Mouse (Mus musculus): ENCODE measurements around the gene Plekhs1.
"Not testable (repeated sequence)": the region's sequence is repeated elsewhere in the genome, so short reads cannot be mapped to it uniquely, and the experiment has no call there.

Plekhs1 gene

GRCm38 (mm10) chr19:56457569-56457968, 3.9 kb upstream of the Plekhs1 start:
- DNase-seq (ENCODE audit: low read depth), result peak; percentile 14

GRCm38 (mm10) chr19:56459154-56460050, 2.0 kb upstream of the Plekhs1 start:
- no peak for DNase-seq (ENCODE audit: low read depth)

- DNase-seq (ENCODE audit: low read depth), result peak; percentile 12
Observed at GRCm38 (mm10) chr19:56460241-56460640, 1.2 kb upstream of the Plekhs1 start.

DNA sequence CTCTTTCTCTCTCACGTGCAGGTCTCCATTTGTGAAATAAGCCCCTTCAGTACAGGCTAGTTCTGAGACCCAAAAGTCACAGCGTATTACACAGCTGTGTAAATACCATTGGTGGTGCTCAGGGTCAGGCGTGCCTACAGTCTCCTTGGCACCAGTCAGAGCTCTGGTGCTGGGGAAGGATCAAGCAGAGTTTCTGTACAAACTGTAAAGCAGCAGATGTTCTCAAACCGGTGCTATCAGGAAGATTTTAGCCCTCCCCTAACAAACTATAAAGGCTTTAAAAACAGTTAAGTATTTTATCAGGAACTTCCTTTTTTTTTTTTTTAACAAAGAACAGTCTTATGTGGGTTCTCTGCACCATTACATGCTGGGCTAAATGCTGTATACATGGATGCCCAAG, 1.3 kb downstream of the Plekhs1 start:
- no peak for DNase-seq (ENCODE audit: low read depth)

GRCm38 (mm10) chr19:56466486-56466885, 5.0 kb downstream of the Plekhs1 start:
- no peak for DNase-seq (ENCODE audit: low read depth)

DNA sequence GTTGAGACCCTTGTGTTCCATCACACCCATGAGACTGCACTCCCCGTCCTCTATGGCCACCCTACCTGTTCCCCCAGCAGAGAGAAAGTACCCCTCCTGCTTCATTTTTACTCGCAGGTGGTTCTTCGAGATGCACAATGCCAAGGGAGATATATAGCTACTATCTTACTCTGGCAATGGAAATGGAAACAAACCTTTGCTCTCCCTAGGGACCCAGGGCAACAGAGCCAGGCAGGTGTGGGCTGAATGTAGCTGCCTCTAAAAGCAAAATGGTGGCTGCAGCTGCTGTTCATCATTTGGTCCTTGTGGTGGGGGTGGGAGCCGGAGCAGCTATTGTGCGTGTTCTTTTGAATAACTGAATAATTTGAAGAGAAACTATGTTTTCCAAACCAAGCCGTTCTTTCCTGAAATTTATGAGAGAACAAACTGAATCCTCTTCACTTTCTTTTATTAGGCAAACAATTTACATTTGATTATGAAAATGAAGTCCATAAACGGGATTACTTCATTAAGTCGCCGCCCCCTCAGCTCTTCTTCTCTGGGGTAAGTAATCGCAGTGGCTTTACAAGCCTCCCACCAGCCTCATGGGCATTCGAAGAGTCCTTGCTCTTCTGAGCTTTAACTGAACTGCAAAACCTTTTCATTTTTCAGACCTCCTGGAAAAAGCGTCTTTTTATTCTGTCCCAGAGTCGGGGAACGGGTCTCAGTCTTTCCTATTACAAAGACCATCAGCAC, 9.0 kb downstream of the Plekhs1 start:
- DNase-seq (ENCODE audit: low read depth), result no peak

DNA sequence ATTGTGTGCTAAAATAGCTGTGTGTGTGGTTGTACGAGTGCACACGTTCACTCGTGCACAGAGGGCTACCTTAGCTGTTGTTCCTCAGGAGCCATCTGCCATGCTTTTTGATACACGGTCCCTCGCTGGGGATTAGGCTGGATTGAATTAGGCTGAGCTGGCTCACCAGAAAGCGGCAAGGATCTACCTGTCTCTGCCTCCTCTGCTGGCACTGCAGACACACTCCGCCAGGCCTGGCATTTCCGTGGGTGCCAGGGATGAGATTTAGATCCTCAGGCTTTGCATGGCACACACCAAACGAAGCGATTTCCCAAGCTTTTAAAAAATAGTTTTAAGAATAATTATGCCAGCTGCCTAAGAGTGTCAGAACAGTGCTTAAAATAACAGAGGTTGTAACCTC, 10.5 kb downstream of the Plekhs1 start:
- no peak for DNase-seq (ENCODE audit: low read depth)

DNA sequence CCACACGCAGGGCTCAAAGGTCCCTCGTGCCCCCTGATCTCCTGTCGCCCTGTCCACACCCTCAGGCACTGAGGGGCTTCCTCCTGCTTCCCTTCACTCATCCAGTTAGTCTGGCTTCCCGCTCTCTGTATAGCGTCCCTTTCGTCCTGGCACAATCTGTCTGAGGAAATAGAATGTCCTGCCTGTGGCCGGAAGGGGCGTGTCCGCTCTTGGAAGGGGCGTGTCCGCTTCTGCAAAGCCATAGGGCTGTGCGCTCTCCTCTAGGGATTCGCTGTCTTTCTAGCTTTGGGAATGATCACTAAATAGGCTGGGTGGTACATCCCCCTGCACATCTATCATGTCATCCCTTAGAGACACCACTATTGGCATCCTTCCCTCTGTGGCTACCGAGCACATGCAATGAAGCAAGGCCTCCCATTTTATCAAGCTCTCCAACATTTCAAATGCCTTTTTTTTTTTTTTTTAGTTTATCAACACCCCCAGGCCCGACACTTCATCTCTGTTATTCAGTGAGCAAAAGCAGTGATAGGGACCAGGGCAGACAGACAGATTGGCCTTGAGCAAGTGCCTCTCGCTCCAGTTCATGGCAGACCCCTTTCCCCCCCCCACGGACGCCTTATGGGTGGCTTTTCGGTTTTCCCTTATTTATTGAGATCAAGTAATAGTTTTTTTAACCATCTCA, 13.6 kb downstream of the Plekhs1 start:
- no peak for DNase-seq (ENCODE audit: low read depth)

GRCm38 (mm10) chr19:56476546-56476945, 15.1 kb downstream of the Plekhs1 start:
- DNase-seq (ENCODE audit: low read depth), result no peak

DNA sequence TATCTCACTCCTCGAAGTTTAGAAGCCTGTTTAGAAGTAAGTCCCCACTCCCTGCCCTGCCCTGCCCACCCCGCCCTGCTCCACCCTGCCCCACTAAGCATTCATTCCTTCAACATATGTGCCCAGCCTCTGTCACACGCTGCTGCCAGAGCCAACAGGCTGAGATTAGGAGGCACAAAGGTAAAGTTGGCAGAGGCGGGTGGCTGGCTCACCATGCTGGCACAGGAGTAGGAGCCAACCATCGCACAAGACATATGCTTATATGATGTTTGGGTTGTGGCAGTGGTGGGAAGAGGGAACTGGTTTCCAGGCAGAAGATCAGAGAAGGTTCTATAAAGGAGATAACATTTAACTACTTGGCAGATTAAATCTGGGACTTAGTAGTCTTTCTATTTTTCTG, 15.8 kb downstream of the Plekhs1 start:
- DNase-seq (ENCODE audit: low read depth), result no peak

DNA sequence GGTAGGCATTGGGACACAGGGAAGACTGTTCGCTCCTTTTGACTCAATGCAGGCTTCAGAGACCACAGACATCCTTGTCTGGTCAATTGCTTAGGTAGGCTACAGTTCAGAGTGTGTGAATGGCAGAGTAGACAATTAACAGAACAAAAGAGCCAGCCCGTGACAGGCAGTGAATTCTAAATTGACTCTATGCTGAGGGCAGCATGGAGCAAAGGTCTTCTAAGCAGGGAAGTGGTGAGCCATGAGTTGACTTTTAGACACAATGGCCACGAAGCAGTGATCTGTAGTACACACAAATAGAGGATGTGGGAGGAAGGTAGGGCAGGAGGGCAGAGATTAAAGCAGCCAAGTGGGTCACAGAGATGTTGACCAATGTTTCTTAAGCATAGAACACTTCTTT, 16.4 kb downstream of the Plekhs1 start:
- DNase-seq (ENCODE audit: low read depth), result no peak

DNA sequence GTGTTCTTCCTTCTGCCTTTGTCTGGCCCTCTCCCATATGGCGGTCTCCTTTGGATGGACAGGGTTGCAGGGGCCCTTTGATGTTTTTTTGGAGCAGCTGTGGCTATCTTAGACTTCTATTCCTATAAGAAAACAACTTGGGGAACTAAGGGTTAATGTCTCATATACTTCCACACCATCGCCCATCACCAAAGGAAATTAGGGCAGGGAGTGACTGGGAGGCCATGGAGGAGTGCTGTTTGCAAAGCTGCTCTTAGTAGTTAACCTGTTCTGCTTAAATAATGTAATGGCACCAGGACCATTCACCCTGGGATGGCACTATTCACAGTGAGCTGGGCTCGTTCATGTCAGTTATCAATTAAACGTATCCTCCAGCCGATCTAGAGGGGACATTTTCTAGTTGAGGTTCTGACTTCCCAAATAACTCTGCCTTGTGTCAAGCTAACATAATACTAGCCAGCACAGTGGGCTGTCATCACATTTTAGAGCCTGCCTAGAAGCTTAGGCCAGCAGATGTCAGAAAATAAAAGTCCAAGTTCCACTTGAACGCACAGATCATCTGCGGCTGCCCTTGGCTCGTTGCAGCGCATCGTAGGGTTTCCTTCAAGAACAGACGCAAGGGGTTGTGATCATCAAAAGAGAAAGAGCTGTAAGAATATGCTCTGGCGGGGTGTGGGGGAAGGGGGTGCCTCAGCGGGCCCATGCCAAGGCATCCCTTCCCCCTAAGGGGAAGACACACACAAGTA, 23.4 kb downstream of the Plekhs1 start:
- DNase-seq (ENCODE audit: low read depth), result no peak

DNA sequence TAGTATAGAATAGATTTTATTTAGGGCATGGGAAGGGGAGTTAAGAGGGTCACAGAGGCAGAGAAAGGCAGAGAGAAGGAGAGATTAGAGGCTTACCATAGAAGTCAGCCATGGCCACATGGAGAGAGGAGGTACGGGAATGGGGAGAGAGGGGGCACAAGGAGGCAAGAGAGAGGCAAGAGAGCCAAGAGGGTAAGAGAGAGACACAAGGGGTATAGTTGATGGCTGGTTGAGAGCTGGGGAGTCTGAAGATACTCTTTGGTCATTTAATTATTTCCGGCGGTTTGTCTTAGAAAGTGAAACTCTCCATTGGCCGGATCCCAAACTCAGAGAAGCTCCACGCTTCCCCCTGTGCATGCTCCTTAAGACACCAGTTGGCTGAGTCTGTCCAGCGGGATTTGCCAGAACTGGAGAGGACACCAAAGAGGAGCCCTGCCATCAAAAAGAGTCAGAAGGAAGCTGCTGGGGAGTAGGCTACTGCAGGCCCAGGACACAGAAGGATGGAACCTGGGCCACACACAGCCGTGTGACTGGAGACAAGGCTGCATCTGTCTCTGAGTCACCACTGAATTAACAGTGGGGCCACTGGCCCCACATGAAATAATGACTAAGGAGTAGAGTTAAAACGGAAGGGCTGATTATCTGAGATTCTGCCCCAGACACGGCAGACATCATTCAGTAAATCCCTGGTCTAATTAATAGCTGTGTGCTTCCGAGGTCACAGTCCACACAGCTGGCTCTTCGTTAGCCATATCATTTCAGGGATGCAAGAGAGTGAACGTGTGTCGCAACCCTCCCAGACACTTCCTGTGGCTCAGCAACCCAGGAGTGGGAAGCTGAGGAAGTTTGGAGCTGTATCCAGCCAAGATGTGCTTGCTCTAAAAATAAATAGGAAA, 24.2 kb downstream of the Plekhs1 start:
- peak; percentile 38 for DNase-seq (ENCODE audit: low read depth)

GRCm38 (mm10) chr19:56486926-56487325, 25.5 kb downstream of the Plekhs1 start:
- DNase-seq (ENCODE audit: low read depth), result peak; percentile 14

DNA sequence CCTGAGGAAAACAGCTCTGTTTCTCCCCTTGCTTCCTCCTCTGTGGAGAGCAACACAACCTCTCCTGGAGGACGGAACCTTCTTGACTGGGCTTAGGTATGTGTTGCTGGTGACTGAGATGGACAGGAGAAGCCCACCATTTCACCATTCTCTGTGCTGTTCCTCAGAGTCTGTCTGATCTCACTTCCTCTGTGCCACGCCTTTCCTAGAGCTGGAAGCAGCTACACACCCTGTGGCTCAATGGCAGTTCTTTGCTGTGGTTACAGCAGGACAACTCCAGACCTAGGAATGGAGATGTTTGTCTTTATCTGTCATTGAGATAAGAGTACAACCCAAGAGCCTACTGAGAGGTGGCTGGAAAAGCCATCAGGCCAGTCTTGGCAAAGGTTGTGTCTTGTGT, 25.9 kb downstream of the Plekhs1 start:
- DNase-seq (ENCODE audit: low read depth), result no peak

DNA sequence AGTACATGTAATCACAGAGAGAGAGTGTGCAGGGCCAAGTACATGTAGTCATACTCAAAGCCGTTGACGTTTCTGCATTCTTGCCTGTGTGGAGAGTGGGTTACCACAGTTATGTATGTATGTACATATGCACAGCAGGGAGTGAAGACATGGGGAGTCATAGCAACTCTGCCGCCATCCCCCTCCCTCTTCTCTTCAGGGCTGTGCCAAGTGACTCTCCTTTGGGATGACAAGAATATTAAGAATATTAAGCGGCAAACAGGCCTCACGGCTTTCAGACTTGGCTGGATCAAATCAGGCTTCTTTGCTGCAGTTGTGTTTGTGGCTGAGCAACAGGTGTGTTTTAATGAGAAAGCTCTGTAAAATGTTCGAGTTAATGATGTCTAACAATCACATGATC, 28.2 kb downstream of the Plekhs1 start:
- peak; percentile 11 for DNase-seq (ENCODE audit: low read depth)

DNA sequence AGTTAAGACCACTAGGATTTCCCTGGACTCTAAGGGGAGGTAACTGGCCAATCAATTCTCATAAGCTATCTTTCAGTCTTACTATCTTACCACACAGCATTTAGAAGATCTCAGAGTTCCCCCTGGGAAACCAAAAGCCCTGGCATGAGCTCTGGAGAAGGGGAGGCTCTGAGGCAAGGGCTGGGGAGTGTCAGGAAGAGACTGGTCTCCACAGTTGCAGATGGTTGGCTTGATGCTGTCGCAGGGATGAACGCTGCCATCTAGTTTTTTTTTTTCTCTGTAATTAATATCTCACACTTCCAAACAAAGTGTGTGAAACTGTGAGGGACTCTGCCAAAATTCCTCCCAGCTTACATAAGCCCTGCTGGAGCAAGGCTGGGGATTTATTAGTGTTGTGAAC, 32.7 kb downstream of the Plekhs1 start:
- not testable (repeated sequence) for DNase-seq (ENCODE audit: low read depth)

DNA sequence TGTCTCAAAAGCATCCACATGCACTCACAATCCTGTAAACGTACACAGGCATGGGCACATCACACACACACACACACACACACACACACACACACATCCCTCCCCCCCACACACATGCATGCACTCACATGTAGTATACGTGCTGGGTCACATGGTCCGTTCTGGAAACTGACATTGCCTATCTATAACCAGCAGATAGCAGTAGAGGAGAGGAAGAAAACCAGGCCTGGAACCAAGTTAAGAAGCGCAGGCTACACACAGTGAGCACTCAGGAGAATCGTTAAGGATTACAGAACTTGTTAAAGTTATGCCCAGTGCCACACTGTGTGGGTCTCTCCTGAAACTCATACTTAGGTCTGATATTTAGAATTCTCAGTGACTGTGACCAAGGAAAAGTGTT, 41.6 kb downstream of the Plekhs1 start:
- DNase-seq (ENCODE audit: low read depth), result not testable (repeated sequence)

- not testable (repeated sequence) for DNase-seq (ENCODE audit: low read depth)
Observed at GRCm38 (mm10) chr19:56503525-56503924, 42.1 kb downstream of the Plekhs1 start.

DNA sequence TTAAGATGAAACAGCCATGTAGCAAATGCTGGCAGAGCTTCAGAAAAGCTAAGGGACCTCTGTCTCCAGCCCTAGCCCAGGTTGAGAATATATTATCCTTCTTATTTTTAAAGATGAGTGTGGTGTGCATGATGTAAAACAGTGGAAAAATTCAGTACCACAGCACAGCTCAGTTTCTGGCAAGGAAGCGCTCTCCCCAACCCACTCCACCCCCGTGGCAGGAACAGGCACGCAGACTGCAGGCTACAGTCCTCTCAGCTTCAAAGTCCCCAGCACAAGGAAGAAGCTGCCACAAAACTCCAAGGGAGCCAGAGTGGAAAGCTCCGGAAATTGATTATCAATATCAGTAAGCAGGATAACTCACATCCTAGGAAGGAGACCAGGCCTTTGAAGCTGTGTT, 49.8 kb downstream of the Plekhs1 start:
- DNase-seq (ENCODE audit: low read depth), result not testable (repeated sequence)

DNA sequence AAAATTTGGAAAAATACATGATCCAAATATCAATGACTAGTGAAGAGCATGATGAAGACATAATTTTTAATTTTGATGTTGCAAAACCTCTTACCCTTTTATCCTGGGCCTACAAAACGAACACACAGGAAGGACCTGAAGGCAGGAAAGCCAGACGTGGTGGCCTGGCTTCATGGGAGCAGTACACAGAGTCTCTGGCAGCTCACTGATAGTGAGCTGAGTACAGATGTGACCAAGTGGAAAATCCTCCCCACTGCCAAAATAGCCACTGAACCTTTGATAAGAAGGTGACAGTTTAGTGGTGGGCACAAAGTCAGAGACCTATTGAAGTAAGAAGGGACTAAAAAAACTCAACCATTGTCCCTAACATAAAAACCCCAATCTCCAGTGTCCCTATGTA, 52.1 kb downstream of the Plekhs1 start:
- not testable (repeated sequence) for DNase-seq (ENCODE audit: low read depth)

All from NIH3T3 (cell line).